Mouse (Mus musculus) heart, embryonic 14.5 days (tissue): Measurements from ENCODE around the gene Rpl27a. TPM values are rescaled to one million over a fixed set of nuclear protein-coding genes. Genes with fewer than 3 reads are reported as not detected.

Source experiments
- ATAC-seq: fragments of 200-750 bp; cut with Nextera tagmentation; 2 replicates; pipeline ENCODE4 v1.8.0; 2017; ENCODE audit warnings: low read depth, moderate TSS enrichment; ENCODE audit not compliant: insufficient number of reproducible peaks, insufficient read depth, low FRiP score
- H3K27ac ChIP-seq, 2 experiments: fragments of 200-500 bp in 1 of 2; fragments of 300-500 bp in 1 of 2; sonication (generic) in 1 of 2; replicated peaks in 1 of 2; 2 replicates each; pipeline ENCODE4 v1.5.1; 2012 to 2014; ENCODE audit warnings: low read depth in 2 of 2, low read length in 2 of 2, control low read depth in 1 of 2, mild to moderate bottlenecking in 1 of 2, mixed read lengths in 1 of 2; ENCODE audit not compliant: control insufficient read depth in 1 of 2, insufficient read depth in 1 of 2
- H3K27me3 ChIP-seq: fragments of 300-500 bp; sonication (generic); 2 replicates; pipeline ENCODE4 v1.6.1; 2014; ENCODE audit warnings: mild to moderate bottlenecking, low read length, control low read depth; ENCODE audit not compliant: control insufficient read depth, insufficient read depth
- H3K36me3 ChIP-seq: fragments of 300-500 bp; sonication (generic); 2 replicates; pipeline ENCODE4 v1.6.1; 2014; ENCODE audit warnings: mild to moderate bottlenecking, control low read depth, low read length, mixed read lengths; ENCODE audit not compliant: control insufficient read depth, insufficient read depth
- H3K4me1 ChIP-seq, 2 experiments: fragments of 200-500 bp in 1 of 2; fragments of 300-500 bp in 1 of 2; sonication (generic) in 1 of 2; 2 replicates each; pipeline ENCODE4 v1.6.1; 2012 to 2014; ENCODE audit warnings: low read length in 2 of 2, control low read depth in 1 of 2, mixed read lengths in 1 of 2; ENCODE audit not compliant: control insufficient read depth in 2 of 2, insufficient read depth in 2 of 2
- H3K4me2 ChIP-seq: fragments of 300-500 bp; sonication (generic); 2 replicates; pipeline ENCODE4 v1.6.1; 2014; ENCODE audit warnings: mild to moderate bottlenecking, low read length
- H3K4me3 ChIP-seq, 2 experiments: fragments of 200-500 bp in 1 of 2; fragments of 300-500 bp in 1 of 2; sonication (generic) in 1 of 2; 2 replicates each; pipeline ENCODE4 v1.5.1; 2012 to 2014; ENCODE audit warnings: low read length in 2 of 2, mild to moderate bottlenecking in 2 of 2, control low read depth in 1 of 2, low read depth in 1 of 2, moderate library complexity in 1 of 2; ENCODE audit not compliant: control insufficient read depth in 1 of 2, insufficient read depth in 1 of 2
- H3K9ac ChIP-seq: fragments of 300-500 bp; sonication (generic); 2 replicates; pipeline ENCODE4 v1.6.1; 2014; ENCODE audit warnings: mild to moderate bottlenecking, low read length
- H3K9me3 ChIP-seq: fragments of 300-500 bp; sonication (generic); 2 replicates; pipeline ENCODE4 v1.6.1; 2016; ENCODE audit warnings: low read length, control low read depth; ENCODE audit not compliant: control insufficient read depth
- WGBS: fragments of 180-500 bp; shearing (Covaris S2); extraction: QIAGEN DNeasy Blood & Tissue Kit; methylation state at CpG from one replicate; pipeline ENCODE4 v1.1.7; 2014; 5-methylcytosine and 5-hydroxymethylcytosine counted together
- polyA plus RNA-seq: library from polyadenylated mRNA; unstranded; fragments of >200 nt; fragmentation: Nextera tagmentation; extraction: Ambion mirVana; gene quantifications from 2 replicates; pipeline ENCODE4 v1.2.1, GENCODE M21; 2014

Gene Rpl27a
- polyA plus RNA-seq, 1 experiment from 2014 or later = 86.9 TPM

DNA sequence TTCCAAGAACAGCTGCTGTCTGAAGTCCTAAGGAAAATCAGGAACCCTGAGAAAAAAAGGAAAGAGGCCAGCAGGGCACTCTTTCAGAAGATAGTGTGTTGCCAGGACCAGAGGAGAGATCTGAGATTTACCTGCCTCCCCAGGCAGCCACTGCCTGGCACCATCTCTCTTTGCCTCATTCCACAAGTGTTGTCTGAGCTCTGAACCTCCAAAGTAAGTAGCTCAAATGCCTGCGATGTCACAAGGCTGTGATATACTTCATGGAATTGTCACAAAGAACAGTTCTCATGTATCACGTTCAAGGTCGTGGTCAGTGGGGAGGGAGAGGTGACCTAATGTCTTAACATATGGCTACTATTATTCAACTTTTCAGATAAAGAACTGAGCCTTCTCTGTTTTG is 2.4 kb upstream of the Rpl27a start:
- Histone ChIP-seq H3K4me3 (no peak overlapping the region), H3K27ac (no peak overlapping the region), H3K4me2 (no peak overlapping the region), H3K9ac (no peak overlapping the region), H3K27me3 (no peaks in the 10 kb centered on the region), H3K36me3 (peaks cover 17% of the 10 kb centered on the region), H3K9me3 (no peaks in the 10 kb centered on the region), H3K4me1 (peaks cover 0 to 18% of the 10 kb centered on the region in 2 experiments; a peak in 3 of 4 replicates)
- WGBS = 71% methylated on average over 3 of the region's 3 CpGs
- ATAC-seq = no peak

DNA sequence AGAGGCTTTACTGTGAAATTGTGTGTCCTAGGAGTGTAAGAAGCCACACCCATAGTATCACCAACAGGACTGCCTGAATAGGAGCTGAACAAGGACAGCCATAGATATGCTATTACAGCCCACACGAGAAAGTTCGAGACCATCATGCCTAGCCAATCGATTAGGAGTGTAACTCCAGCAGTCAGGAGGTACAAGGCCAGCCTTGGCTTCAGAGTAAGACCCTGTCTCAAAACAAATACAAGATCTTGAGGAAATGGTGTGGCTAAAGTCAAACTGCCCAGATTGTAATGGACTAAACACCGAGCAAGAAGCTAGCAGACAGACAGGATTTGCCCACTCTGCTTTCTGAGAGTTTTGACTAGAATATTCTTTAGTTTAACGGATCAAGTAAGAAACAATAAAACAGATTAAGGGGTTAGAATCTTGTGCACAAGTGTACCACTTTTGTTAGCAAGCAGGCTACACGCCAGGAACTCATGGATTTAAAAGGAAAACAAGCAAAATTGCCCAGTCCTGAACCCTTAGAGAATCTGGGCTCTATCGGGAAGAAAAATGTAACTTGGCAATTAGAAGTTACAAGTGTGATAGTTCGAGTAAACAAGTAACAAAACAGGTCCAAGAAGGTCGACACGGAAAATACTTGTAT is 788 bp upstream of the Rpl27a start:
- Histone ChIP-seq H3K4me2 (peak overlapping the region; percentile 94), H3K27me3 (no peaks in the 10 kb centered on the region), H3K9ac (peak overlapping the region; percentile 74), H3K4me3 (peak overlapping the region; percentile 55 to 80), H3K27ac (peak overlapping the region; percentile 96 to 98), H3K9me3 (no peaks in the 10 kb centered on the region), H3K4me1 (peaks cover 0 to 18% of the 10 kb centered on the region in 2 experiments; a peak in 2 of 4 replicates), H3K36me3 (peaks cover 34% of the 10 kb centered on the region)
- 19% methylated on average over 10 of the region's 10 CpGs for WGBS
- ATAC-seq = no peak

DNA sequence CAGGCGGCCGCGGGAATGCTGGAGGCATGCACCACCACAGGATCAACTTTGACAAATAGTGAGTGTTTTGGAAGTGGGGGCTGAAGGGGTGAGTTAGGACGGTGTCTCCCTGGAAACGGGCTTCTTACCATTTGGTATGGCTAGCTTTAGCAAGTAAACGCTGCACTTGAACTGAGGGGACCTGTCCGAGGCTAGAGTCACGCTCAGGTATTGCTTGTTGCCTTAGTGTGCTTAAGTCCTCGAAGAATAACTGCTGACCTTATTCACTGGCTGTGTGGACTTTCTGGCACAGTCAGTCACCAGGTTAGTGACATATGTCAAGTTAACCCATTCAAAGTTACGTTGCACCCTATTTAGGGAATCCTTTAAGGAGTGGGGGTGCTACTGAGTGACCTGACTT is 989 bp downstream of the Rpl27a start:
- Histone ChIP-seq H3K27me3 (no peaks in the 10 kb centered on the region), H3K4me3 (peak overlapping the region; percentile 61 to 80), H3K4me2 (peak overlapping the region; percentile 94), H3K4me1 (peaks cover 0 to 18% of the 10 kb centered on the region in 2 experiments; a peak in 2 of 4 replicates), H3K36me3 (peaks cover 51% of the 10 kb centered on the region), H3K9ac (peak overlapping the region; percentile 98), H3K27ac (peak overlapping the region in 1 of 2 experiments; percentile 96; a peak in 3 of 4 replicates), H3K9me3 (no peaks in the 10 kb centered on the region)
- ATAC-seq = no peak
- WGBS = 4% methylated on average over 10 of the region's 10 CpGs

DNA sequence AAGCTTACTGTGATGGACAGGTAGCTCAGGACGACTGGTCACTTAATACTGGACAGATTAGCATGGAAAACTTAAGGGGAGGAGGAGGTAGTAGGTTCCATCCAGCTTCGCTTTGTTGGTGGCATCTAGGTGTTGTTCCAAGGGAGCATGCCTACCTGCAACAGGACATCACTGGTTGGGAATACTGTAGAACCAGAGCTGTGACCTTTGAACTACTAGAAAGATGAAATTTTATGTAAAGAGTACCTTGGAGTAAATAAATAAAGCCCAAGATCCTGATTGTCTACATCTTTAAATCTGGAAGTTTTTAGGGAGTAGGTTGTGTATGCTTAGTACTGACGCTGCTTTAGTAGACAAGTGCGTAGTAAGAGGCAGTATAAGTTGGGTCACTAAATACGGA is 3.1 kb downstream of the Rpl27a start:
- ATAC-seq = no peak
- Histone ChIP-seq H3K36me3 (peaks cover 73% of the 10 kb centered on the region), H3K4me1 (peaks cover 0 to 18% of the 10 kb centered on the region in 2 experiments; a peak in 2 of 4 replicates), H3K9me3 (no peaks in the 10 kb centered on the region), H3K27ac (no peak overlapping the region), H3K4me3 (no peak overlapping the region), H3K27me3 (no peaks in the 10 kb centered on the region), H3K9ac (no peak overlapping the region), H3K4me2 (no peak overlapping the region)
- 72% methylated on average over 5 of the region's 5 CpGs for WGBS

DNA sequence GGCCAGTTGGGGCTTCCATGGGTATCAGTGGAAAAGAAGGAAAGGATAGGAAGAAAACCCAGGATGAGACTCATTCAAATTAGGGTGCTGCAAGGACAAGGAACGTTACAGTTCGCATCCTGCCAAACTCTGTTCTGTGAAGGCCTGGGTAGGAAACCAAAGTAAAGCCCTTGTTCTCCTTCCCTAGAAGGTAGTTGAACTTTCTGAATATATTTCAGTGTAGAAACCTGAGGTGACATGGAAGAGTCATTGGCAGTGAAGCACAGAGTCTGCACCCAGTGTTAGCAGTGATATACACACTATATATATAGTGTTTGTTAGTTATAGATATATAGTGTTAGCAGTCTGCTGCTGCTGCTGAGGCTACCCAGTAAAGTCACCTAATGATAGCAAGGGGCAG is 4.4 kb downstream of the Rpl27a start:
- Histone ChIP-seq H3K36me3 (peaks cover 84% of the 10 kb centered on the region), H3K4me1 (peaks cover 0 to 12% of the 10 kb centered on the region in 2 experiments; a peak in 2 of 4 replicates), H3K9me3 (no peaks in the 10 kb centered on the region), H3K27me3 (no peaks in the 10 kb centered on the region), H3K9ac (no peak overlapping the region), H3K4me2 (no peak overlapping the region), H3K4me3 (no peak overlapping the region), H3K27ac (no peak overlapping the region)
- no peak for ATAC-seq
- 72% methylated on average over 2 of the region's 2 CpGs for WGBS

DNA sequence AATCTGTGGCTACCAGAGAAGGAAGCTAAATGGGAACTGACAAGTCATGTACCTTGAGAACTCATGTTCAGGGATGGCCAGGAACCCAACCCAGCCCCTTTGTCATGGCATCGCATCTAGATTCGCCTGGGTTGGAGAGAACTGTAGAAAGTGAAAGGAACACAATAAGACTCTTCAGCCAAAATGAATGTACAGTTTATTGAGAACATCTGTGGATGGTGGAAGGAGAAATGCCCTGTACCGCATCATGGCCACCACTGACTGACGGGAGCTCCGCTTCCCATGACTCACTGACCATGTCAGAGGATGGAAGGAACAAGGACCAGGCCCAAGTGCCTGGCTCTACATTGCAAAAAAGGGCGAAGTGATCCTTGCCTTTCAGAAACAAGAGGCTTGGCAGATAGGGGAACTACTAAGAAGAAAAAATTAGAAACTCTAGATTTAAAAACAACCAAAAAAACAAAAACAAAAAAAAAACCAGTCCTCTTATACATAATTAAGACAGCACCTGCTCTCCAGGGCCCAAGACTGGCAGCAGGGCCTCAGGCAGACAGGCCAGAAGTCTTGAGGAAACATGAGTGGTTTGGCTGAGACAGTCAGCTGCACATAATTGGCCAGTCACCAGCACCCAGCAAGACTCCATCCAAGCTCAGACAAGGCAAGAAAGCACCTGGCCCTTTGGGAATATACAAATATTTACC is 4.9 kb downstream of the Rpl27a start:
- WGBS = 71% methylated on average over 6 of the region's 6 CpGs
- Histone ChIP-seq H3K4me3 (no peak overlapping the region), H3K27me3 (no peaks in the 10 kb centered on the region), H3K36me3 (peaks cover 90% of the 10 kb centered on the region), H3K27ac (no peak overlapping the region), H3K4me1 (peaks cover 0 to 17% of the 10 kb centered on the region in 2 experiments; a peak in 2 of 4 replicates), H3K4me2 (no peak overlapping the region), H3K9ac (no peak overlapping the region), H3K9me3 (no peaks in the 10 kb centered on the region)
- ATAC-seq = no peak

DNA sequence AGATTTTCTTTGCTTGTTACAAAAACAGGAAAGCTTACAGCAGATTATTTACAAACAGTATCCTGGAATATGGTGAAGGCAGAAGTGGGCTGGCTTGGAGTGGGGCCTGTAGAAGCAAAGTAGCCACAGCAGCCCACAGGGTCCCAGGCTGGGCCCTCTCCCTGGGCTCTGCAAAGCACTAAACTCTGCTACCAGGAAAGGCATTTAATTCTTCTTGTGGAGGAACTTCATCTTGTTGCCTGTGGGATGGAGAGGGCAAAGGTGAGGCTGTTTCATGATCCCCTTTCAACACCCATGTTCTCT is 5.4 kb downstream of the Rpl27a start:
- Histone ChIP-seq H3K9me3 (no peaks in the 10 kb centered on the region), H3K36me3 (peaks cover 95% of the 10 kb centered on the region), H3K4me2 (no peak overlapping the region), H3K27me3 (no peaks in the 10 kb centered on the region), H3K4me3 (no peak overlapping the region), H3K4me1 (peaks cover 0 to 17% of the 10 kb centered on the region in 2 experiments; a peak in 2 of 4 replicates), H3K9ac (no peak overlapping the region), H3K27ac (no peak overlapping the region)
- ATAC-seq = no peak
